Mouse (Mus musculus) spleen, postnatal 4 days (tissue): Measurements from ENCODE around the gene Kcnj8.

ENCODE experiments used
- DNase-seq, 2 experiments: peaks; one replicate each; pipeline ENCODE4 v3.0.0; 2022; ENCODE audit warnings: low spot score in 2 of 2

Kcnj8 gene

DNA sequence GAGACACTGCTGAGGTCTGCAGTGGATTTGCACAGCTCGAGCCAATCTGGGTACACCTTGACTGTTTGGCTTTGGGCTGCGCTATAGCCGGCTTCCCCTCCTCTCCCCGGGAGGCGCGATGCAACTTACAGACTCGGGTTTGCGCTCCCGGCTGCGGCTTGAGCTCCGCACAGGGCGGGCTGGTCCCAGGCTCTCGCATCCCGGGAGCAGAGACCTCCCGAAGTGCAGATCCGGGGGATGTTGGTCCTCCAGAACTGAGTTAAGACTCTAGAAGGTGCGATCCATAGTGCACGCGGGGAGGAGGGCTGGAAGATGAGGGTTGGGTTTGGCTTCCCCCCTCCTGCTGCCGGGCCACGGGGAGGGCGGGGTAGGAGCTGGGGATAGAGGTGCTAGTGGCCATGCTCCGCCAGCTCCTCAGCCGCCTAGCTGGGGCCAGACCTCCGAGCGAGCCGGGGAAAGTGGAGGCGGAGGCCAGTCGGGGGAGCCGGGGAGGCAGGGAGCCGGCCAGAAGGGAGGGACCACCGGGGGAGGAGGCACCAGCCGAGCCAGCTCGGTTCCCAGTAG, at the start of gene Kcnj8:
Gene Kcnj8, minus strand, starts transcription at position 560 of the 564 bp plus-strand sequence.
- DNase-seq: peak; percentile 28 to 71

DNA sequence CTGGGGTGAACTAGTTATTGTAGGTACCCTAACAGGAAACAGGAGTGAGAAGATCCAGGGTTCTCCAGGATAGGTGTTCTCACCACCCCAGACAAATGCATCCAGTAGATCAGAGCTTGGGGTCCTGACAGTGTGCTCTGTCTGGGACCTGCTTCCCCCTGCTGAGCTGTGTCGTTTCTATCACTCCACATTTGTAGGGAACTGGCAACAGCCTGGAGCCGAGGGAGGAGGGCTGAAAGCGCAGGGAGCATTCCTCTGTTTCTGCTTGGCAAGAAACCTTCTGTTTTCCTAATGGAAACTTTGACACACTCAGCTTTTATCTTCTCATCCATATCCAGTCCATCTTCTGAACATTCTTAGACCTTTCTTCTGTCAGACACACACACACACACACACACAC, 45.2 kb upstream of the Kcnj8 start:
- DNase-seq: no peak

DNA sequence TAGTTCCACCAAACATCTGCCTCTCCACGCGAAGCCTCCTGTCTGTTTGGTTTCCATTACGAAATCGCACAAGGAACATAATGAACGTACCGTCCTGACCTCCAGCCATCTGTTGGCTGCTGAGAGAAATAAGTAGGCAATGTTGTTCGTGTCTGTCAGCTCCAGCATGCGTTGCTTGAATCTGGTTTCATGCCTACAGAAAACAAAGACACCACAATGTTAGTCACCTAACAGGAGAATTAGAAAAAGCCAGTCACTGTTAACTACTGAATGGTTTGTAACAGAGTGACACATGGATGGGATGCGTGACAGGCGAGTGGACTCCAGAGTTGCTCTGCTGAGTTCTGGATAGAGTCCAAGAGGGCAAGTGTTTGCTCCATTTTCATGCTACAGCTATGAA, 42.9 kb upstream of the Kcnj8 start:
- no peak for DNase-seq

DNA sequence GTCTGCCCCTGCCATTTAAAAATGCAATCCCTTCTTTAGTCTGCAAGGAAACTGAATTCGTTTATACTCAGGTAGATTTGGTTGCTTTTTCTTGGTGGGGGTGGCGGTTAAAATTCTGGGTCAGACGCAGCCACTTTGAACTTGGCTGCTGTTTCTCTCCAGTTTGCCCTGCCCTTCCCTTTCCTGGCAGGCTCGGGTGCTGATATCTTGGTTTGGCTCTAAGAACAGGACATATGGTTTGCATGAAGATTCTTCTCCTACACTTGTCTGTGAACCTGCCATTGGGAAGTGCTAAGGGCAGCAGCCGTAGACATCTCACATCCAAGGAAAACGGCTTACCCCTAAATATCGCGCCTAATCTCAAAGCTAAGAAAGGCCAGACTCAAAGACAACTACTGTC, 41.0 kb upstream of the Kcnj8 start:
- DNase-seq: peak in 1 of 2 experiments; percentile 30

DNA sequence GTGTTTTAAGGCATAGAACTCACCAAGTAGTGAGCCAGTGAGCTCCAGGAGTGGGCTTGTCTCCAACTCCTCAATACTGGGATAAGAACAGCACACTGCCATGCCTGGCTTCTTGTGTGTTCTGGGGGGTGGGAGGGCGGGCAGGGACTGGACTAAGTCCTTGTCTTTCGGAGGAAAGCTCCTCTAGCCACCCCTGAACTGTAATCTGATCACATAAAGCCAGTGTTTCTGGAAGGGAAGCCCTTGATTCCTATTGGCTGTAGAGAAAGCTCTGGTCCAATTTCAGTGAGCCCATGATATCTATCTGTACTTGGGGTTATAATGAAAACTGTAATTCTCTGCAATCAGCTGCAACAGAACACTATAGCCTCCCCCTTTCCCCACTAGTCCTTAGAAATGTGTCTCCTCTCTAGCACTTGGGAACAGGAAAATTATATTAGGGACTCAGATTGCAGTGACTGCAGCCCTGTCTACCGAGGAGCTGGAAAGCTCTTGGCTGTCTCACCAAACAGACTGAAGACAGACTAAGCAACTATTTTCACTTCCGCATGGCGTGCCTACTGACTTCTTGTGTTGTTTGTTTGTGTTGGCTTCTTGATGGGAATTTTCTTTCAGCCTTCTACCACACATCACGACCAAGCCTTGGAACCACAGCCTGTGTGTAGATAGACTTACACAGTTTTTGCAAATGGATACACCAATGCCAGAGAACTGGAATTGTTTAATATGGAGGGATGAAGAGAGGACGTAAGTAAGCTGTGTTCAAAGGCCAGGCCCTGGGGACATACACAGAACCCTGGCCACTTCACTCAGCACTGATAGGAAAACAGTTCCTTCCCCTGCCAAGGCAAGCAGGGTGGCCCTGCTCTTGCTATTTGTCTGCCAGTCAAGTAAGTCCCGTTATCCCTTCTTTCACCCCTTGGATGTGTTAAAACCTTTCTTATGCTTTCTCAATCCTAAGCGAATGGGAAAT, 38.3 kb upstream of the Kcnj8 start:
- peak in 1 of 2 experiments; percentile 31 for DNase-seq

DNA sequence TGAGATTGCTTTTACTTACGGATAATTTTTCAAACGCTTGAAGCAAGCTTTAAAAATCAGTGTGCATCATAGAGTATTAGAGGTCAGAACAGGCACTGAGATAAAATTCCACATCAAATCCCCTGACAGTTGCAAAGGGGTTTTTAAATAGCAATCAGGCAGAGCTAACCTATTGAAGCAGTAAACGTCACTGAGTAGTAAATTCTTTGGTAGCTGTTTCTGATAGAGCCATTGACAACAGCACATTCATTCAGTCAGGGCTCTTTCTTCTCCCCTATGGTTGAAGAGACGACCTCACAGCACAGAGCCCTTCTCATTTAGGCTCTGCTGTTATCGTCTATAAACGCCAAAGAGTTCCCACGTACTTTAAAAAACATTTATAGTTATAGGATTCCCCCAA, 35.7 kb upstream of the Kcnj8 start:
- DNase-seq: no peak

DNA sequence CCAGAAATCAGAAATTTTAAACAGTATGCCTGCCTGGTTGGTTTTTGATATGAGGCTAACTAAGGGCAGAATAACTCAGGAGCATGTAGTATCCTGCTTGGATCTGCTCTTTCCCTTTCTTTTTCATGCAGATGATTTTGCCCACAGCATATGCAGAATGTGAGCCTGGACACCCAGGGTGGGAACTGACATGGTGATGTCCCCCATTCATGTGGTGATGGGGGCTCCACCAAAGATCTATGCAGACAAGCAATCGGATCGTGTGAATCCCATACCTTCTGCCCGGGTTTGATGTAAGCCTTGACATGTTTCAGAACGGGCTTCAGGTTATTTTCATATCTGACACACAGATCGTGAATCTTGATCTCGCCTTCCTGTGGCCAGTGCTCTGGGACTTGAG, 31.4 kb upstream of the Kcnj8 start:
- no peak for DNase-seq

DNA sequence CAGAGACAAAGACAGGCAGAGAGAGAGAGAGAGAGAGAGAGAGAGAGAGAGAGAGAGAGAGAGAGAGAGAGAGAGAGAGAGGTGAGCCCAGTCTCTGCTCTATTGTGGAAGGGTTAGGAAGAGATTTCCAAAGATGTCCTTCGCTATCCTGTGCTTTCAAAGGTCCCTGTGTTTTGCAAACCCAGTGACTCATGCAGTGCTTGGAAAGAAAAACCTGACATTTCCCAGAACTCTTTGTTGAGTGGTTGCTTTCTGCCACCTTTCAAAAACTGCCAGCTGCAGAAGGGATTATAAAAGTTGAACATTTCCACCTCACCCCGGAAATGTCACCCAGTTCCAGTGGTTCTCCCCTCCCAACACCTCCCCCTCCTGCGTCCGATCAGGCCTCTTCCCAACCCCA, 7.4 kb upstream of the Kcnj8 start:
- no peak for DNase-seq

DNA sequence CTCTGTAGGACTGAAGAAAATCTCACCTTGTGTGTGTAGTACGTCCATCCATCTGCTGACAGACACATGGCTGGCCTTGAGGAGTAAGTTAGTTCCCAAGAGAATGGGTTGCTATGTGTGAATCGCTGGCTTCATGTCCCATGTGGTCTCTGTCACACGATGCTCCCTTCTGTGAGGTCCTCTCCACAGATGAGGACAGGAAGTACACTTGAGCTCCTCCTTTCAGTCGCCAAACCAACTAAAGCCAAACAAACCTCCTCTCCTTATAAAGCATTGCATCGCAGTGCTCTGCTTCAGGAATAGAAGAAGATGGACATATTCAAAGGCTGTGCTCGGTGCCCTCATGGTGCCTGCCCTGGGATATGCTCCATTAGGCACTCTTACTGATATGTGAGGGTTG, 6.4 kb upstream of the Kcnj8 start:
- no peak for DNase-seq

DNA sequence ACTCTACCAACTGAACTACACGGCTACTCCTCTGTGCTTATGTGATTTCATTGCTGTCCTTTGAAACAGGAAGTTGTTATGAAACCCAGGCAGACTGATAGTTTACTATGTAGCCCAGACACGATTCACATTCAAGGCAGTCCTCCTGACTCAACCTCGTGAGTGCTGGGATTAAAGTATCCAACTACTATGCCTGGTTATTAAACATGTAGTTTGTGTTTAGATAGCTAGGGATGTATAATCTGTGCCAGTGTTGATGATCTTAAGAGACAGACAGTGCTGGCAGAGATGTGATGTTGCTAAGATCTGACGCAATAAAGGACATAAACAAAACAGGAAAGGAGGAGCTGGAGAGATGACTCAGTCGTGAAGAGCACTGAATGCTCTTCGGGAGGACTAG, 1.5 kb upstream of the Kcnj8 start:
- DNase-seq: no peak

DNA sequence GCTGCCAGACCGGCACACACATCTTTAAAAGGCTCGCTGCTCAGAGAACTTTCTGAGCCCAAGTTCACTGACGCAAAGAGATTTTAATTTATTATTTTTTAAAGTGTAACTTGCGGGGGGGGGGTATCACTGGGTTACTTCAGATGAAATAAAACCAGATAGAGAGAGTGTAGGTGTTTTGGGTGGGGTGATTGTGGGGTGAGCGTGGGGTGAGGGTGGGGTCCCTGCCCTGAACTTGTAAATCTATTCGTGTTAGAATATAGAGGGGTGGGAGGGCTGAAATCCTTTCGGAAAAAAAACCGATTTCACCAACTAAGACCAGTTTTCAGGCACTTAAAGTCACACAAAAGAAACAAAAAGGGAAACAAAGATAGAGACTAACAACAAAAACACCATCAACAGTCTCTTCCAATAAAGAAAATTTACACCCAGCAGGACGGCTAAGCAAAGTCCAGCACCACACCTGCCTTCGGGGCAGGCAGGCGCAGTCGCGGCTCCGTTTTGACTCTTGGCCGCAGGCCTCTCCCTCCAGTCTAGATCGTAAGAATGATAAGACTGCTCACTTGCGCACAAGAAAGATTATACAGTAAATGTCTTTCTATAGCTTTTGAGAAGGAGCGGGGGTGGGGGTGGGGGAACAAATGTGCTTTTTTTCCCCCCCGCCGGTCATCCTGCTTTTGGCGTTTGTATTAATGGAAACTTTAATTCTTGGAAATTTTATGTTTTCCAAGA, 381 bp upstream of the Kcnj8 start:
- DNase-seq: no peak

DNA sequence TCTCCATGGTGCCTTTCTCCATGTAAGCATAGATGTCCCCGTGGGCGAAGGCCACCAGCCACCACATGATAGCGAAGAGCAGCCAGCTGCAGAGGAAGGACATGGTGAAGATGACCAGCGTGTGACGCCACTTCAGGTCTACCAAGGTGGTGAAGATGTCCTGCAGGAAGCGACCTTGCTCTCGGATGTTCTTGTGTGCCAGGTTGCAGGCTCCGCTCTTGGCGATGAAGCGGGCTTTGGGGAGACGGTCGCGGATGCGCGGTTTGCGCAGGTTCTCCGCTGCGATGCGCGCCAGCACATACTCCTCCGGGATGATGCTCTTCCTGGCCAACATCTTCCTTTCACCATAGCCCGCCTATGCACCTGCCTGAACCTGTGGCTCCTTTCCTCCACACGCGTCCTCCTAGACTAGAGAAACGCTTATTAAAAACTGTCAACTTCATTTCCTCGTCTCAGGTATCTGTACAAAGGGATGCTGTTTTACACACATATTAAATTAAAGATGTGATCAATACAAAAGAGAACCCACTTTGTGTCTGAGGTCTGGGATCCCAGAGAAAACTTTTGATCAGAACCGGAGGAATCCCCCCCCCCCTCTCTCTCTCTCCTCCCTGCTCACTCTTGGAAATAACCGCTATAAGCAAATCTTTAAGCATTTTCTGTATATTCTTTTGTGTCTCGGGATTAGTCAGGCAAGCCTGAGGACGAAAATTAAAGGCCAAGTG, 1.2 kb downstream of the Kcnj8 start:
- no peak for DNase-seq

DNA sequence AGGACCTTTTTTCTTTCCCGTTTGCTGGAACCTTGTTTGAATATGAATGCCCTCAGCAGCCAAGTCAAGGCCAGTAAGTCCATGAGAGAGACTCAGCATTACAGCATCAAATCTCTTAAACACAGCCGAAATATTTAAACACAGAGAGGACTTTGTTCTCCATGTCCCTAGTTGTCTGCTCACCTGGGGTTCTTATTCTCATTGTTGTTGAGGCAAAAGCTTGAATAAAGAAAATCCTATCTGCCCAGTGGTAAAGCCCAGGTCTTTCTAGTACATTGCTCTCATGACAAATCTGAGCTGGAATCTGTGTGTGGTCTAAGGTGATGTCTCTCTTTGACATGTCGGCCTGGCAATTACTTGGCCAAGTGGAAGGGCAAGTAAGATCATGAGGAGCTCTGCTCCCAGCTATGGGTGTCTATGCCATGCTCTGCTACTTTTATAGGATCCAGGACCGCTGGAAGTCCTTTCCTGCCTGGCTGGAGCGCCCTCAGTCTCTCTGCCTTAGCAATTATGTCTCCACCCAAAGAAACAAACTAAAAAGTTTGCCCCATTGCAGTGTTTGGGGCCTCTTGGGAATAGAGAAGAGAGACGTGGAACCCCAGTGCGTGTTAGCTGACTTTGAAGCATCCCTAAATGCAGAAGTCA, 2.6 kb downstream of the Kcnj8 start:
- DNase-seq: no peak

DNA sequence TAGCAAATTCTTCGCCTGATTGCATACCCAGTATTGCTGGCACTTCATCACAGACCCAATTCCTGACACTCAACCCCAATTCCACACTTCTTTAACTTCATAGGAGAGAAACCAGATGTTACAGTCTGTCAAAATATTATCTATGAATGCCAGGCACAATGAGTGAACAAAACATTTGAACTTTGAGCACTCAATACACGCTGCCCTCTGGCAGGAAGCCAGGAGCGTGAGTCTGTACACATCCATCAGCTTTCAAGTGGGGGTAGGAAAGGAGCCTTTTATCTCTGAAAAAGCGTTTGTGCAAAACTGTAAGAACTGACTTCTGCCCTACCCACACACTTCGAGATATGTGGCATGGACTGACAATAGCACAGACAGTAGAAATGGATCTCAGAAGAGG, 4.0 kb downstream of the Kcnj8 start:
- DNase-seq: peak in 1 of 2 experiments; percentile 20

DNA sequence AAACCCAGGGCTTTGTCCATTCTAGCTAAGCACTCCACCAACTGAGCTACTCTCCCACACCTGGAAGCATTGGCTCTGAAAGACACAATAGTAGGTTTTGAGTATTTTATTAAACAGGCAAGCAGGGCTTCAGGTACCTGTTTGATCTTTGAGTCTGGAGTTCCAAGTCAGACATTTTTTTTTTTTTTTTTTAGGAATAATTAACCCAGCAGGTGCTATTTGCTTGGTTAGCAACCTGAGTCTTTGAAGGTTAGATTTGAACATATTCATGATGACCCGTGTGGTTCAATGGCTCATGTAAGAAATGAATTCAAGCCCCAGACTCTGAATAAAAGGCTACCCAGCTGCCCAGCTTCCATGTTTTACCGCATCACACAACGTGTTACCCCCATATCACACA, 6.7 kb downstream of the Kcnj8 start:
- no peak for DNase-seq

DNA sequence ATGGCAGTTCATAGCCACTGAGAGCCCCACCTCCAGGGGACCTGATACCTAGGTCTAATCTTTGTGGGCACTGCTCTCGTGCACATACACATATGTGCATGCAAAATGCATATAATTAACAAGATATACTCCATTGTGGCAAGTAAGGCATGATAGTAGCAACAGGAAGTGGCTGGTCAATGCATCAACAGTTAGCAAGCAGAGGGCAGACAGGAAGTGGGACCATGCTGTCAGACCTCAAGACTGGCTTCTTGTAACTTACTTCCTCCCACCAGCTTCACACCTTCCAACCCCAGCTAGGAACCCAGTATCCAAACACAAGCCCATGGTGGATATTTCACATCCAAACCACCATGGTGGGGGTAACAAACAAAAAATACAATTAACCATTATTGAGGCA, 10.3 kb downstream of the Kcnj8 start:
- no peak for DNase-seq

DNA sequence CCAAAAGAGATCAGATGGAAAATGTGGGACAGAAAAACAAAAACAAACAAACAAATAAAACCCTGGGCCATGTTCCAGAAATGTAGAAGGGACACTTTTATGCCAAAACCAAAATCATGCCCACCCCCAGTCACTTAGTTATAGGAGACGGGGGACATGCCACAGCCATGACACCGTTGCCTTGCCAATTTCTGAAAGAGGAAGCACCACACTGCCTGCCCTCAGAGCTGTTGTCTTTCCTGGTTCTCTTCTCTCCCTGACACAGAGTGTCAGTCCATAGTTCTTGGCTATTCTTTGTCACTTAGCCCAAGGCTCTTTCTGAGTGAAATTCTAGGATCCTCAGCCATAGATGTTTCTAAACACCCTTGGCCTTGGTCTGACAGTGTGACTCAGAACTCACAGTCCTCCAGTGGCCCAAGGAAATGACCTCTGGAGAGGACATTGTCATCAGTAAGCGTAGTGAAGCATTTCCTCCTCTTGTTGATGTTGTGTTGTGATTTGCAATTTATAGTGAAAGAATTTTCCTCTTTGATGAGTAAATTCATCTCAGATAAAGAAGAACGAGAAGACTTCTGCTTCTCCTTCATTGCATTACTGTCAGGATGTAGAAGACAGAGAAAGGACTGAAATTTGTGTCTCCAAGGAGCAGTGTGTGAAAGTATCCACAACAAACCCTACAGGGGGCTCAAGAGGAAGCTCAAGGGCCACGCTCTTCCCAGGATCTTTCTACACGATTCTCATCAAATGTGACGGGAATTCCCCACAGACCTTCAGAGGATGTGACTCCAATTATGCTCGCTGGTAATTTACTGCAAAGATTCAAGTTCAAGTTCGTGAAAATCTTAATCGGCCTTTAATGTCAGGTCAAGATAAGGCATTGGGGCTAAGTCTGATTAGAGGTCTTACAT, 12.4 kb downstream of the Kcnj8 start:
- no peak for DNase-seq

DNA sequence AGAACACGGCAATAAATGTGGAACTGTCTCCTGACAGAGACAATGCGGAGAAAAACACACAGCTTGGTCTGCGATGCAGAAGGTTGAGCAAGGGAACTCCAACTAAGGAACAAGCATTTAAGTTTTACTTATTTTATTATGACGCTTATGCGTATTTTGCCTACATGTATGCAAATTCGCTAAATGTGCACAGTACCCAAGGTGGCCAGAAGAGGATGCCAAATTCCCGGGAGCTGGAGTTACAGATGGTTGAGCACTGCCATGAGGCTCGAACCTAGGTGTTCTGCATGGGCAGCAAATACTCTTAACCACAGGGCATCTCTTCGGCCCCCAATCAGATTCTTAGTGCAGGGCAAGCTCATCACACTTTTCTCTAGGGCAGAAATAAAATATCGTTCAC, 13.3 kb downstream of the Kcnj8 start:
- no peak for DNase-seq

DNA sequence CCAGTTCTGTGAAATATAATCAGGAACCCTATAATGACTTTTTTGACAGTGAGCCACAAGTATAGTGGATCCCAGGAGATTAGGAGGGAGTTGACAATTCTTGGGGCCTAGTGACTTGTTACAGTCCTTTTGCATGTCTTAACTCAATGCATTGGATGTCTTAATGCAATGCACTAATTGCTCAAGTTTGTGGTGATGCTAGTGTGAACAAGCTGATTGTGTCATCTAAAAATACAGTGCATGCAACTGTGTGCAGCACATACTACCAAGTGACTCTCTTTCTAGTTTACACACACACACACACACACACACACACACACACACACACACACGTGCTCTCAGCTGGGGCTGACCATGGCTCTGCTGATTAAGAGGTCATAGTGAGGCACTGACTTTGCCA, 15.4 kb downstream of the Kcnj8 start:
- DNase-seq: no peak

DNA sequence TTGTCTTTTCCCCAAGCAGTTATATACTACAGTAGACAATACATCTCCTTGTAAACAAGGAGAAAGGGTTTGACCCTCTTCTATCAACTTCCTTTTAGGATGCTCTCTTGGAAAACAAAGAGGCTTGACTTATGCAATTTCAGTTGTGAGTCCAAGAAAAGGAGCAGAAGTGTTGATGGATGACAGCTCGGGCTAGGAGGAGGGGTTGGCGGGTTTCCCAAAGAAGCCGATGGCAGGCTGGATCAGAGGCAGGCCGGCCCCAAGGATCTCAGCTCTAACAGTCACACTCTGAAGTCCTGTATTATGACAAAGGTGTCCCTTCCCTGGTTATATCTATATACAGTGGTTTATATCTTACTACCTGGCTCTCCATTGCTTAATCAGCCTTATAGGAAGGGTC, 19.9 kb downstream of the Kcnj8 start:
- no peak for DNase-seq
